19 mouse cellular contexts compared by ENCODE assay signal in genomic region chr13:112015083-112015482, GRCm38 (mm10).
"Had no signal": no experiment of that assay in that cellular context is flagged by ENCODE, and none has a peak within 500 bp of the region (broad histone marks: within the 10 kb centered on the region; RNA-seq: fewer than 3 reads in every experiment).

No protein-coding gene starts in this region.

- H3K27me3 ChIP-seq: midbrain, embryonic 12.5 days; neural tube, embryonic 13.5 days; neural tube, embryonic 15.5 days had no signal

- H3K4me2 ChIP-seq: lung, embryonic 14.5 days; midbrain, embryonic 12.5 days; neural tube, embryonic 13.5 days; neural tube, embryonic 15.5 days had no signal

- DNase-seq: lung, adult 18-20 months; lung, embryonic 14.5 days; lung, postnatal 10 days; lung, postnatal 4 days; midbrain, embryonic 14.5 days; retina, postnatal 1 day; right cerebral cortex, adult 18-20 months; right cerebral cortex, postnatal 25 days; right cerebral cortex, postnatal 4 days; spleen, adult 18-20 months; thymus, adult 18-20 months; thymus, postnatal 14 days; thymus, postnatal 36 days had no signal

- H3K9ac ChIP-seq: lung, embryonic 14.5 days; midbrain, embryonic 12.5 days; neural tube, embryonic 13.5 days; neural tube, embryonic 15.5 days had no signal

- H3K27ac ChIP-seq: midbrain, embryonic 10.5 days; midbrain, embryonic 12.5 days; neural tube, embryonic 13.5 days; neural tube, embryonic 15.5 days had no signal

- H3K9me3 ChIP-seq: midbrain, embryonic 10.5 days; midbrain, embryonic 12.5 days; neural tube, embryonic 13.5 days; neural tube, embryonic 15.5 days had no signal

- H3K36me3 ChIP-seq: midbrain, embryonic 10.5 days; midbrain, embryonic 12.5 days; neural tube, embryonic 13.5 days; neural tube, embryonic 15.5 days had no signal

- H3K4me3 ChIP-seq: midbrain, embryonic 10.5 days; midbrain, embryonic 12.5 days; myocyte; neural tube, embryonic 13.5 days; neural tube, embryonic 15.5 days had no signal

- H3K4me1 ChIP-seq: midbrain, embryonic 10.5 days; midbrain, embryonic 12.5 days; neural tube, embryonic 13.5 days; neural tube, embryonic 15.5 days had no signal

- ATAC-seq: midbrain, embryonic 16.5 days had no signal
